Mouse (Mus musculus) myocyte (in vitro differentiated cells): Measurements from ENCODE around the gene Gm8374. TPM values are rescaled to one million over a fixed set of nuclear protein-coding genes. Genes with fewer than 3 reads are reported as not detected.
"Not testable (repeated sequence)": the region's sequence is repeated elsewhere in the genome, so short reads cannot be mapped to it uniquely, and the experiment has no call there.

ENCODE experiments used
- H3K27me3 ChIP-seq: one replicate; pipeline ENCODE4 v1.6.1; 2011; ENCODE audit not compliant: control insufficient read depth, insufficient read depth, insufficient read length
- H3K36me3 ChIP-seq: one replicate; pipeline ENCODE4 v1.6.1; 2011; ENCODE audit not compliant: control insufficient read depth, insufficient read depth
- H3K4me2 ChIP-seq: one replicate; pipeline ENCODE4 v1.6.1; 2011; ENCODE audit warnings: low read depth, control low read depth
- H3K4me3 ChIP-seq: one replicate; pipeline ENCODE4 v1.5.1; 2011; ENCODE audit warnings: mild to moderate bottlenecking, control low read depth, moderate library complexity
- H3K79me2 ChIP-seq: one replicate; pipeline ENCODE4 v1.6.1; 2011; ENCODE audit not compliant: control insufficient read depth, insufficient read depth
- H3ac ChIP-seq: one replicate; pipeline ENCODE4 v1.6.1; 2011; ENCODE audit not compliant: control insufficient read depth, insufficient read length
- polyA plus RNA-seq: library from polyadenylated mRNA; unstranded; fragments of >200 nt; fragmentation: generic; extraction: Trizol; gene quantifications from one replicate; pipeline ENCODE4 v1.2.1, GENCODE M21; 2012; ENCODE audit warnings: missing spikeins

The Gm8374 gene
- polyA plus RNA-seq, result not detected

GRCm38 (mm10) chr14:7365034-7365433 is at the start of gene Gm8374:
Gene Gm8374, minus strand, starts transcription at chr14:7365134.
- H3K36me3 ChIP-seq, H3K4me2 ChIP-seq, H3K27me3 ChIP-seq: not testable (repeated sequence)

GRCm38 (mm10) chr14:7332295-7332694 is 32.6 kb downstream of the Gm8374 start, which contains the start of gene Gm5797:
Gene Gm5797, minus strand, starts transcription at chr14:7332395.
- H3K36me3 ChIP-seq, H3K4me3 ChIP-seq, H3ac ChIP-seq, H3K27me3 ChIP-seq, H3K4me2 ChIP-seq, H3K79me2 ChIP-seq: not testable (repeated sequence)

More at GRCm38 (mm10) chr14:7365034-7365433, at the start of gene Gm8374:
- not testable (repeated sequence) for H3ac ChIP-seq, H3K79me2 ChIP-seq, H3K4me3 ChIP-seq

GRCm38 (mm10) chr14:7315093-7315492 is 49.8 kb downstream of the Gm8374 start:
- not testable (repeated sequence) for H3K4me3 ChIP-seq, H3ac ChIP-seq, H3K4me2 ChIP-seq, H3K79me2 ChIP-seq, H3K27me3 ChIP-seq, H3K36me3 ChIP-seq

- not testable (repeated sequence) for H3K27me3 ChIP-seq, H3K4me3 ChIP-seq, H3K79me2 ChIP-seq, H3K36me3 ChIP-seq, H3ac ChIP-seq, H3K4me2 ChIP-seq
Measured at GRCm38 (mm10) chr14:7314661-7315060, 50.3 kb downstream of the Gm8374 start, which contains the start of gene Gm3739. Gene Gm3739, minus strand, starts transcription at chr14:7315049.

Other genes starting within 250 kb of the Gm8374 start
- not detected for gene Gm6676, start 239.7 kb downstream of the Gm8374 start, polyA plus RNA-seq
- gene Gm3512, start 190.6 kb downstream of the Gm8374 start, polyA plus RNA-seq, result not detected
- gene Gm16434, start 170.6 kb downstream of the Gm8374 start, polyA plus RNA-seq, result not detected
- gene Gm3727, start 100.4 kb downstream of the Gm8374 start, polyA plus RNA-seq, result not detected
- not detected for gene Gm3739, start 50.1 kb downstream of the Gm8374 start, polyA plus RNA-seq
- not detected for gene Gm5797, start 32.7 kb downstream of the Gm8374 start, polyA plus RNA-seq
- not detected for gene Gm3755, start 85.8 kb upstream of the Gm8374 start, polyA plus RNA-seq
- not detected for gene Gm3752, start 118.6 kb upstream of the Gm8374 start, polyA plus RNA-seq
- gene Gm3558, start 203.4 kb upstream of the Gm8374 start, polyA plus RNA-seq, result not detected
- gene Gm10338, start 230.5 kb upstream of the Gm8374 start, polyA plus RNA-seq, result not detected